Comparison of ENCODE assay signal across 14 mouse cellular contexts in genomic region chr13:59547716-59548115, GRCm38 (mm10). TPM values are rescaled to one million over a fixed set of nuclear protein-coding genes. Genes with fewer than 3 reads are reported as not detected.
DNase-seq lines count a peak whose midpoint lies in the region; ATAC-seq and TF ChIP-seq lines count a peak whose summit lies in the region.
"Had no signal": no experiment of that assay in that cellular context is flagged by ENCODE, and none has a peak within 500 bp of the region (broad histone marks: within the 10 kb centered on the region; RNA-seq: fewer than 3 reads in every experiment).

No protein-coding gene starts in this region.

- no peak overlapping the region for H3K4me3 ChIP-seq in layer of hippocampus, adult 2 months
- H3K4me3 ChIP-seq in heart, embryonic 11.5 days (ENCODE audit: low read depth, low read length): no peak overlapping the region
- no peak overlapping the region for H3K4me3 ChIP-seq in forebrain, embryonic 15.5 days
- H3K4me3 ChIP-seq in midbrain, embryonic 11.5 days (ENCODE audit: low read depth, low read length): no peak overlapping the region
- H3K4me3 ChIP-seq: erythroblast, embryonic 14.5 days; liver, embryonic 12.5 days; myocyte had no signal

- H3K27me3 ChIP-seq in heart, embryonic 11.5 days (ENCODE audit: control insufficient read depth, insufficient read depth, low read length): no peaks in the 10 kb centered on the region
- no peaks in the 10 kb centered on the region for H3K27me3 ChIP-seq in forebrain, embryonic 15.5 days
- H3K27me3 ChIP-seq in midbrain, embryonic 11.5 days (ENCODE audit: control insufficient read depth, insufficient read depth, low read length): no peaks in the 10 kb centered on the region
- H3K27me3 ChIP-seq: liver, embryonic 12.5 days had no signal

- no peak for TF ChIP-seq CTCF in layer of hippocampus, adult 2 months (conservative IDR thresholded peaks at IDR 0.05)

- intact Hi-C loops in heart, postnatal 14 days (cut with DNase I): loop anchor here (5.0 kb wide), 1 partner anchor 35 kb away; no protein-coding TSS in a partner anchor

- DNase-seq in layer of hippocampus, adult 2 months (ENCODE audit: low spot score in 2 of 2): no peak
- DNase-seq in layer of hippocampus, adult 11-12 months (ENCODE audit: low spot score): no peak
- DNase-seq in heart, postnatal 14 days: peak; percentile 51 to 62
- peak; percentile 31 for DNase-seq in lung, postnatal 14 days
- DNase-seq in midbrain, embryonic 11.5 days (ENCODE audit: low spot score, missing footprints): no peak
- DNase-seq: adrenal gland, adult 8-10 months; cerebellum, adult 9-11 months; spleen, adult 18-20 months had no signal

- no peaks in the 10 kb centered on the region for H3K36me3 ChIP-seq in heart, embryonic 11.5 days (ENCODE audit: control insufficient read depth, insufficient read depth, low read length)
- H3K36me3 ChIP-seq in forebrain, embryonic 15.5 days: no peaks in the 10 kb centered on the region
- H3K36me3 ChIP-seq in midbrain, embryonic 11.5 days (ENCODE audit: control insufficient read depth, insufficient read depth, low read length): no peaks in the 10 kb centered on the region
- H3K36me3 ChIP-seq: liver, embryonic 12.5 days had no signal

- WGBS in heart, embryonic 11.5 days (ENCODE audit: insufficient replicate concordance): 67% methylated on average over 4 of the region's 4 CpGs
- WGBS in forebrain, embryonic 15.5 days: 68% methylated on average over 4 of the region's 4 CpGs
- WGBS in midbrain, embryonic 11.5 days: 86% methylated on average over 4 of the region's 4 CpGs

- H3K4me1 ChIP-seq in heart, embryonic 11.5 days (ENCODE audit: control insufficient read depth, insufficient read depth, low read length): peaks cover 22% of the 10 kb centered on the region
- H3K4me1 ChIP-seq in forebrain, embryonic 15.5 days: peaks cover 11% of the 10 kb centered on the region
- H3K4me1 ChIP-seq in midbrain, embryonic 11.5 days (ENCODE audit: control insufficient read depth, insufficient read depth, low read length): no peaks in the 10 kb centered on the region

- H3K4me2 ChIP-seq in heart, embryonic 11.5 days: no peak overlapping the region
- H3K4me2 ChIP-seq in forebrain, embryonic 15.5 days (replicated peaks): no peak overlapping the region
- no peak overlapping the region for H3K4me2 ChIP-seq in midbrain, embryonic 11.5 days
- H3K4me2 ChIP-seq: liver, embryonic 12.5 days had no signal

- ATAC-seq in heart, embryonic 11.5 days (replicated peaks; ENCODE audit: insufficient number of reproducible peaks, low FRiP score, low TSS enrichment): no peak
- ATAC-seq in forebrain, embryonic 15.5 days (replicated peaks): no peak
- no peak for ATAC-seq in midbrain, embryonic 11.5 days (ENCODE audit: low FRiP score)
- ATAC-seq: liver, embryonic 12.5 days had no signal

- H3K27ac ChIP-seq in layer of hippocampus, adult 2 months: peak overlapping the region; percentile 1; the same call in 1 of the 2 replicates
- peak overlapping the region; percentile 22; the same call in 1 of the 2 replicates for H3K27ac ChIP-seq in heart, embryonic 11.5 days (ENCODE audit: low read depth, low read length)
- H3K27ac ChIP-seq in forebrain, embryonic 15.5 days (replicated peaks): no peak overlapping the region
- no peak overlapping the region for H3K27ac ChIP-seq in midbrain, embryonic 11.5 days (ENCODE audit: low read depth, low read length)
- H3K27ac ChIP-seq: liver, embryonic 12.5 days had no signal

- no peak overlapping the region for H3K9ac ChIP-seq in heart, embryonic 11.5 days (ENCODE audit: low read depth, low read length)
- no peak overlapping the region for H3K9ac ChIP-seq in forebrain, embryonic 15.5 days (replicated peaks)
- H3K9ac ChIP-seq in midbrain, embryonic 11.5 days (ENCODE audit: low read length): no peak overlapping the region
- H3K9ac ChIP-seq: liver, embryonic 12.5 days had no signal

- no peaks in the 10 kb centered on the region for H3K9me3 ChIP-seq in heart, embryonic 11.5 days (replicated peaks; ENCODE audit: control insufficient read depth, low read length)
- no peaks in the 10 kb centered on the region for H3K9me3 ChIP-seq in forebrain, embryonic 15.5 days
- no peaks in the 10 kb centered on the region for H3K9me3 ChIP-seq in midbrain, embryonic 11.5 days (ENCODE audit: control insufficient read depth, low read length)
- H3K9me3 ChIP-seq: G1E; liver, embryonic 12.5 days had no signal

RNA-seq across cellular contexts. Expression of gene Agtpbp1, which starts 37.3 kb away (rescaled TPM):
- total RNA-seq in layer of hippocampus, adult 2 months (2021): 100 to 1,000 TPM; 374 to 406 TPM
- polyA plus RNA-seq in heart, embryonic 11.5 days (2014; fragmentation: Nextera tagmentation; extraction: Ambion mirVana): 13.7 and 14.7 TPM in 2 replicates
- 10 to 100 TPM; 82.2 to 97.3 TPM for total RNA-seq in heart, postnatal 14 days (2021)
- polyA plus RNA-seq in forebrain, embryonic 15.5 days (2015; fragmentation: Nextera tagmentation; extraction: Ambion mirVana): 50.8 and 52.3 TPM in 2 replicates
- 22.6 and 22.9 TPM in 2 replicates for polyA plus RNA-seq in midbrain, embryonic 11.5 days (2014; fragmentation: Nextera tagmentation; extraction: Ambion mirVana)

RNA-seq across cellular contexts. Expression of gene Naa35, which starts 37.3 kb away (rescaled TPM):
- total RNA-seq in layer of hippocampus, adult 2 months (2021): 10 to 100 TPM; 88.5 to 98.8 TPM
- polyA plus RNA-seq in heart, embryonic 11.5 days (2014; fragmentation: Nextera tagmentation; extraction: Ambion mirVana): 67.0 and 68.4 TPM in 2 replicates
- total RNA-seq in heart, postnatal 14 days (2021): 10 to 100 TPM; 84.4 to 92.5 TPM
- 157 and 161 TPM in 2 replicates for polyA plus RNA-seq in forebrain, embryonic 15.5 days (2015; fragmentation: Nextera tagmentation; extraction: Ambion mirVana)
- polyA plus RNA-seq in midbrain, embryonic 11.5 days (2014; fragmentation: Nextera tagmentation; extraction: Ambion mirVana): 99.2 and 118 TPM in 2 replicates

Comparison
In these comparisons a context has a peak if more than half of its experiments do, and no peak if none do; other contexts are left out.
1. DNase-seq: peak in heart, postnatal 14 days (2 of 2) and lung, postnatal 14 days (single experiment); none in layer of hippocampus, adult 2 months (0 of 2), layer of hippocampus, adult 11-12 months (single experiment) and midbrain, embryonic 11.5 days (single experiment).
2. H3K27ac ChIP-seq: peak in layer of hippocampus, adult 2 months (single experiment) and heart, embryonic 11.5 days (single experiment); none in forebrain, embryonic 15.5 days (single experiment) and midbrain, embryonic 11.5 days (single experiment).